Mouse (Mus musculus) myocyte (in vitro differentiated cells): ENCODE measurements around the gene B4galt2. TPM values are rescaled to one million over a fixed set of nuclear protein-coding genes. Genes with fewer than 3 reads are reported as not detected.
A peak's percentile ranks its signal among the peaks of the same experiment; 100 is the strongest.

ENCODE experiments used
- H3K27me3 ChIP-seq: one replicate; pipeline ENCODE4 v1.6.1; 2011; ENCODE audit not compliant: control insufficient read depth, insufficient read depth, insufficient read length
- H3K36me3 ChIP-seq: one replicate; pipeline ENCODE4 v1.6.1; 2011; ENCODE audit not compliant: control insufficient read depth, insufficient read depth
- H3K4me2 ChIP-seq: one replicate; pipeline ENCODE4 v1.6.1; 2011; ENCODE audit warnings: low read depth, control low read depth
- H3K4me3 ChIP-seq: one replicate; pipeline ENCODE4 v1.5.1; 2011; ENCODE audit warnings: mild to moderate bottlenecking, control low read depth, moderate library complexity
- H3K79me2 ChIP-seq: one replicate; pipeline ENCODE4 v1.6.1; 2011; ENCODE audit not compliant: control insufficient read depth, insufficient read depth
- H3ac ChIP-seq: one replicate; pipeline ENCODE4 v1.6.1; 2011; ENCODE audit not compliant: control insufficient read depth, insufficient read length
- CEBPB ChIP-seq: IDR thresholded peaks from 2 replicates; pipeline ENCODE4 v1.6.1; 2011; ENCODE audit warnings: mild to moderate bottlenecking, moderate library complexity; ENCODE audit not compliant: poor library complexity, insufficient read depth, severe bottlenecking
- E2F4 ChIP-seq: IDR thresholded peaks from one replicate; pipeline ENCODE4 v1.6.1; 2011; ENCODE audit warnings: mild to moderate bottlenecking, control low read depth, moderate library complexity; ENCODE audit not compliant: insufficient read depth
- MAX ChIP-seq: IDR thresholded peaks from one replicate; pipeline ENCODE4 v1.6.1; 2011; ENCODE audit warnings: low read depth, mild to moderate bottlenecking, control low read depth
- MYOD1 ChIP-seq, 3 experiments: IDR thresholded peaks; one replicate each; pipeline ENCODE4 v1.6.1; 2011; ENCODE audit warnings: control low read depth in 2 of 3, low read depth in 2 of 3, mild to moderate bottlenecking in 2 of 3, moderate library complexity in 1 of 3; ENCODE audit not compliant: insufficient read length in 2 of 3, control insufficient read depth in 1 of 3
- MYOG ChIP-seq, 3 experiments: IDR thresholded peaks; one replicate each; pipeline ENCODE4 v1.6.1; 2011; ENCODE audit warnings: control low read depth in 2 of 3, low read depth in 2 of 3, mild to moderate bottlenecking in 2 of 3; ENCODE audit not compliant: insufficient read length in 2 of 3, control insufficient read depth in 1 of 3, insufficient read depth in 1 of 3
- POLR2A ChIP-seq: IDR thresholded peaks from one replicate; pipeline ENCODE4 v1.6.1; 2011; ENCODE audit warnings: low read depth, mild to moderate bottlenecking, control low read depth, moderate library complexity; ENCODE audit not compliant: insufficient read length
- POLR2AphosphoS2 ChIP-seq: IDR thresholded peaks from one replicate; pipeline ENCODE4 v1.6.1; 2011; ENCODE audit warnings: low read depth, control low read depth; ENCODE audit not compliant: insufficient read length
- REST ChIP-seq: IDR thresholded peaks from one replicate; pipeline ENCODE4 v1.6.1; 2011; ENCODE audit warnings: mild to moderate bottlenecking, control low read depth, moderate library complexity; ENCODE audit not compliant: insufficient read depth, insufficient read length
- SRF ChIP-seq: IDR thresholded peaks from one replicate; pipeline ENCODE4 v1.6.1; 2011; ENCODE audit warnings: low read depth; ENCODE audit not compliant: control insufficient read depth, insufficient read length
- TCF12 ChIP-seq: IDR thresholded peaks from one replicate; pipeline ENCODE4 v1.6.1; 2011; ENCODE audit warnings: mild to moderate bottlenecking, control low read depth; ENCODE audit not compliant: poor library complexity, insufficient read depth, severe bottlenecking
- TCF3 ChIP-seq: IDR thresholded peaks from one replicate; pipeline ENCODE4 v1.6.1; 2011; ENCODE audit warnings: low read depth, control low read depth; ENCODE audit not compliant: insufficient read length
- USF1 ChIP-seq: IDR thresholded peaks from one replicate; pipeline ENCODE4 v1.6.1; 2011; ENCODE audit warnings: low read depth, mild to moderate bottlenecking, control low read depth, moderate library complexity
- polyA plus RNA-seq: library from polyadenylated mRNA; unstranded; fragments of >200 nt; fragmentation: generic; extraction: Trizol; gene quantifications from one replicate; pipeline ENCODE4 v1.2.1, GENCODE M21; 2012; ENCODE audit warnings: missing spikeins

The B4galt2 gene
- polyA plus RNA-seq, 1 experiment, result 41.6 TPM

GRCm38 (mm10) chr4:117831499-117831898, 51.8 kb downstream of the B4galt2 start:
- Histone ChIP-seq H3K36me3 (no peaks in the 10 kb centered on the region), H3K4me3 (no peak overlapping the region), H3K27me3 (no peaks in the 10 kb centered on the region), H3K79me2 (no peaks in the 10 kb centered on the region), H3K4me2 (peak overlapping the region; percentile 30), H3ac (no peak overlapping the region)
- TF ChIP-seq CEBPB, result peak; percentile 61; the same call in 1 of the 2 replicates
- TF ChIP-seq MYOD1 (IDR thresholded peaks at IDR 0.05; ENCODE audit: control insufficient read depth in 1 of 3, insufficient read length in 2 of 3, low read depth in 2 of 3), result peak in 2 of 3 experiments; percentile 34 to 77
- TF ChIP-seq REST, result no peak
- TF ChIP-seq MYOG (IDR thresholded peaks at IDR 0.05; ENCODE audit: control insufficient read depth in 1 of 3, insufficient read depth in 1 of 3, insufficient read length in 2 of 3, low read depth in 2 of 3), result peak in 2 of 3 experiments; percentile 78 to 79
- TF ChIP-seq USF1, result no peak

DNA sequence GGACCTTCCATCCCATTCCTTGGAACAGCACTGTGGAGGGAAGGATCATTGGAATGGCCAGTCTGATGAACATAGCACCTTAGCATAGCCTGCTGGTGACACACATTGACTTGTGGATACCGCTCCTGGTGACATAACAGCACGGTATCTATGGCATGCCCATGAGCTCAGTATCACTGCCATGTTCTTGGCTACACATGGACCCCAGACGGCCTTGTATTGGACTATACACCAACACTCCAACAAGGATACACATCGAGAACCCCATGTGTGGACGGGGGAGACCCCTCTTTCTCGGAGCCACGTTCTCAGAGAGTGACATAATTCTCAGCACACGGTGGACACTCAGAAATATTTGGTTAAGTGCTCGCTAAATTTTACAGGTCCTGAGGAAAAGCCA, 52.5 kb downstream of the B4galt2 start:
- Histone ChIP-seq H3K4me2 (no peak overlapping the region), H3K4me3 (no peak overlapping the region), H3ac (no peak overlapping the region), H3K27me3 (no peaks in the 10 kb centered on the region), H3K36me3 (no peaks in the 10 kb centered on the region), H3K79me2 (no peaks in the 10 kb centered on the region)
- no peak for TF ChIP-seq USF1
- TF ChIP-seq REST, result no peak
- no peak for TF ChIP-seq MAX

- Histone ChIP-seq H3K27me3 (no peaks in the 10 kb centered on the region), H3K4me2 (peak overlapping the region; percentile 67), H3K4me3 (no peak overlapping the region), H3ac (no peak overlapping the region), H3K36me3 (no peaks in the 10 kb centered on the region), H3K79me2 (no peaks in the 10 kb centered on the region)
- TF ChIP-seq TCF3 (peak; percentile 91), TCF12 (peak; percentile 91), MYOD1 (IDR thresholded peaks at IDR 0.05; ENCODE audit: control insufficient read depth in 1 of 3, insufficient read length in 2 of 3, low read depth in 2 of 3) (peak; percentile 67 to 96 (median 87)), USF1 (no peak), CEBPB (no peak), SRF (no peak), MAX (no peak), REST (no peak), POLR2AphosphoS2 (no peak), POLR2A (no peak), E2F4 (no peak), MYOG (IDR thresholded peaks at IDR 0.05; ENCODE audit: control insufficient read depth in 1 of 3, insufficient read depth in 1 of 3, insufficient read length in 2 of 3, low read depth in 2 of 3) (peak; percentile 94 to 98 (median 95))
Observed at GRCm38 (mm10) chr4:117830124-117830551, 53.1 kb downstream of the B4galt2 start.

- Histone ChIP-seq H3K27me3 (peaks cover 3% of the 10 kb centered on the region), H3K36me3 (no peaks in the 10 kb centered on the region), H3K4me2 (peak overlapping the region; percentile 67), H3ac (no peak overlapping the region), H3K79me2 (no peaks in the 10 kb centered on the region), H3K4me3 (no peak overlapping the region)
- TF ChIP-seq POLR2AphosphoS2, result no peak
- TF ChIP-seq USF1, result no peak
- TF ChIP-seq SRF, result peak; percentile 17
Observed at GRCm38 (mm10) chr4:117829260-117830123, 53.8 kb downstream of the B4galt2 start.

- H3K4me3 ChIP-seq, result no peak overlapping the region
- peaks cover 10% of the 10 kb centered on the region for H3K27me3 ChIP-seq
- no peak overlapping the region for H3ac ChIP-seq
- H3K79me2 ChIP-seq, result no peaks in the 10 kb centered on the region
- H3K36me3 ChIP-seq, result no peaks in the 10 kb centered on the region
- H3K4me2 ChIP-seq, result no peak overlapping the region
- no peak for TF ChIP-seq REST
- no peak for TF ChIP-seq CEBPB
- TF ChIP-seq E2F4, result no peak
- TF ChIP-seq SRF, result no peak
- TF ChIP-seq MAX, result no peak
- TF ChIP-seq USF1, result no peak
- no peak for TF ChIP-seq POLR2AphosphoS2
- no peak for TF ChIP-seq MYOD1 (IDR thresholded peaks at IDR 0.05; ENCODE audit: control insufficient read depth in 1 of 3, insufficient read length in 2 of 3, low read depth in 2 of 3)
Observed at GRCm38 (mm10) chr4:117828572-117829145, 54.6 kb downstream of the B4galt2 start.

Other genes starting within 250 kb of the B4galt2 start
- 28.0 TPM for gene Dmap1, start 201.2 kb downstream of the B4galt2 start, polyA plus RNA-seq
- gene Gm12845, start 159.1 kb downstream of the B4galt2 start, polyA plus RNA-seq, result not detected
- gene Klf17, start 117.8 kb downstream of the B4galt2 start, polyA plus RNA-seq, result not detected
- 129 TPM for gene Slc6a9, start 49.0 kb downstream of the B4galt2 start, polyA plus RNA-seq
- gene Ccdc24, start 10.9 kb downstream of the B4galt2 start, polyA plus RNA-seq, result 1.8 TPM
- gene Atp6v0b, start 3.8 kb upstream of the B4galt2 start, polyA plus RNA-seq, result 470 TPM
- gene Dph2, start 8.5 kb upstream of the B4galt2 start, polyA plus RNA-seq, result 8.5 TPM
- gene Ipo13, start 31.5 kb upstream of the B4galt2 start, polyA plus RNA-seq, result 62.2 TPM
- gene Artn, start 46.3 kb upstream of the B4galt2 start, polyA plus RNA-seq, result 15.9 TPM